Mouse (Mus musculus) CH12.LX (cell line): ENCODE results near the gene Astl. TPM values are rescaled to one million over a fixed set of nuclear protein-coding genes. Genes with fewer than 3 reads are reported as not detected.

Experiments used
- DNase-seq: peaks from one replicate; pipeline ENCODE4 v3.0.0-alpha.2; 2013; ENCODE audit errors: extremely low read depth
- H3K27ac ChIP-seq: 2 replicates; pipeline ENCODE4 v1.5.1; 2012; ENCODE audit warnings: low read depth, mild to moderate bottlenecking, control low read depth, moderate library complexity; ENCODE audit not compliant: insufficient read depth
- H3K27me3 ChIP-seq: replicated peaks from 2 replicates; pipeline ENCODE3; 2012; ENCODE audit warnings: inconsistent platforms
- H3K36me3 ChIP-seq, 2 experiments: replicated peaks in 1 of 2; 2 replicates each; pipeline versions ENCODE3 to v1.6.1; 2012; ENCODE audit warnings: inconsistent platforms in 1 of 2, low read length in 1 of 2, mild to moderate bottlenecking in 1 of 2, mixed read lengths in 1 of 2, moderate library complexity in 1 of 2; ENCODE audit not compliant: control insufficient read depth in 1 of 2, insufficient read depth in 1 of 2
- H3K4me1 ChIP-seq, 2 experiments: 2 replicates each; pipeline ENCODE4 v1.6.1; 2012; ENCODE audit warnings: inconsistent platforms in 1 of 2, moderate library complexity in 1 of 2; ENCODE audit not compliant: insufficient read depth in 2 of 2, control insufficient read depth in 1 of 2
- H3K4me2 ChIP-seq: 2 replicates; pipeline ENCODE4 v1.6.1; 2012; ENCODE audit warnings: low read depth, mild to moderate bottlenecking, control low read depth; ENCODE audit not compliant: poor library complexity, insufficient read depth, severe bottlenecking
- H3K4me3 ChIP-seq, 3 experiments: fragments of 150-350 bp in 1 of 3; sonication (generic) in 1 of 3; replicated peaks in 1 of 3; 2 replicates each; pipeline versions ENCODE3 to v1.5.1; 2011 to 2012; ENCODE audit warnings: low read depth in 2 of 3, low read length in 2 of 3, mild to moderate bottlenecking in 2 of 3, moderate library complexity in 2 of 3, control low read depth in 1 of 3, improper control_type of control experiment in 1 of 3, inconsistent platforms in 1 of 3, mixed read lengths in 1 of 3; ENCODE audit not compliant: poor library complexity in 1 of 3
- H3K79me2 ChIP-seq: replicated peaks from 2 replicates; pipeline ENCODE4 v1.6.1; 2012; ENCODE audit warnings: mild to moderate bottlenecking, moderate library complexity; ENCODE audit not compliant: control insufficient read depth, poor library complexity, insufficient read depth, severe bottlenecking; ENCODE audit errors: extremely low read depth
- H3K9ac ChIP-seq: 2 replicates; pipeline ENCODE4 v1.6.1; 2012; ENCODE audit warnings: low read depth, mild to moderate bottlenecking, control low read depth, moderate library complexity; ENCODE audit not compliant: insufficient read depth
- H3K9me3 ChIP-seq: replicated peaks from 2 replicates; pipeline ENCODE3; 2012; ENCODE audit warnings: low read length, inconsistent platforms, mixed read lengths
- BHLHE40 ChIP-seq: IDR thresholded peaks from 2 replicates; pipeline ENCODE4 v1.6.1; 2011; ENCODE audit warnings: mild to moderate bottlenecking, low read depth, low read length, improper control_type of control experiment
- E2F4 ChIP-seq: IDR thresholded peaks from 2 replicates; pipeline ENCODE4 v1.6.1; 2011; ENCODE audit warnings: low read depth, low read length, improper control_type of control experiment; ENCODE audit not compliant: insufficient replicate concordance
- ETS1 ChIP-seq: conservative IDR thresholded peaks from 2 replicates; pipeline ENCODE4 v1.6.1; 2012; ENCODE audit warnings: low read depth, mild to moderate bottlenecking, inconsistent platforms, low read length, improper control_type of control experiment, moderate library complexity
- GABPA ChIP-seq: IDR thresholded peaks from 2 replicates; pipeline ENCODE4 v1.6.1; 2012; ENCODE audit warnings: low read depth, low read length, improper control_type of control experiment, inconsistent platforms; ENCODE audit not compliant: insufficient replicate concordance
- IRF4 ChIP-seq: IDR thresholded peaks from 2 replicates; pipeline ENCODE4 v1.6.1; 2014; ENCODE audit warnings: low read depth, mild to moderate bottlenecking, inconsistent platforms, low read length, improper control_type of control experiment
- JUN ChIP-seq: IDR thresholded peaks from 2 replicates; pipeline ENCODE4 v1.6.1; 2011; ENCODE audit warnings: low read depth, mild to moderate bottlenecking, low read length, improper control_type of control experiment, moderate library complexity; ENCODE audit not compliant: insufficient read depth
- MAFK ChIP-seq: IDR thresholded peaks from 2 replicates; pipeline ENCODE4 v1.6.1; 2011; ENCODE audit warnings: low read length, improper control_type of control experiment; ENCODE audit not compliant: insufficient replicate concordance
- MAZ ChIP-seq: IDR thresholded peaks from 2 replicates; pipeline ENCODE4 v1.6.1; 2012; ENCODE audit warnings: low read depth, mild to moderate bottlenecking, inconsistent platforms, low read length, improper control_type of control experiment, moderate library complexity
- MXI1 ChIP-seq: IDR thresholded peaks from 2 replicates; pipeline ENCODE4 v1.6.1; 2011; ENCODE audit warnings: mild to moderate bottlenecking, low read depth, low read length, improper control_type of control experiment
- MYC ChIP-seq: IDR thresholded peaks from 2 replicates; pipeline ENCODE4 v1.6.1; 2011; ENCODE audit warnings: low read depth, mild to moderate bottlenecking, improper control_type of control experiment, low read length
- POLR2A ChIP-seq: IDR thresholded peaks from 2 replicates; pipeline ENCODE4 v1.6.1; 2011; ENCODE audit warnings: low read depth, mild to moderate bottlenecking, improper control_type of control experiment, low read length
- RAD21 ChIP-seq: IDR thresholded peaks from 2 replicates; pipeline ENCODE4 v1.6.1; 2011; ENCODE audit warnings: low read depth, mild to moderate bottlenecking, low read length, improper control_type of control experiment, moderate library complexity
- SMC3 ChIP-seq: IDR thresholded peaks from 2 replicates; pipeline ENCODE4 v1.6.1; 2011; ENCODE audit warnings: low read depth, low read length, improper control_type of control experiment
- TBP ChIP-seq: conservative IDR thresholded peaks from 2 replicates; pipeline ENCODE4 v1.6.1; 2011; ENCODE audit warnings: low read depth, low read length, improper control_type of control experiment
- UBTF ChIP-seq: IDR thresholded peaks from 2 replicates; pipeline ENCODE4 v1.6.1; 2012; ENCODE audit warnings: low read depth, mild to moderate bottlenecking, inconsistent platforms, low read length, improper control_type of control experiment, moderate library complexity
- USF2 ChIP-seq: conservative IDR thresholded peaks from 2 replicates; pipeline ENCODE4 v1.6.1; 2011; ENCODE audit warnings: low read depth, low read length, improper control_type of control experiment
- ZMIZ1 ChIP-seq: IDR thresholded peaks from 2 replicates; pipeline ENCODE4 v1.6.1; 2012; ENCODE audit warnings: low read depth, mild to moderate bottlenecking, inconsistent platforms, low read length, improper control_type of control experiment
- ZNF384 ChIP-seq: IDR thresholded peaks from 2 replicates; pipeline ENCODE4 v1.6.1; 2012; ENCODE audit warnings: low read depth, low read length, improper control_type of control experiment, inconsistent platforms
- dilution Hi-C: fragments of 300-500 bp; cut with MboI; formaldehyde crosslinking; loops from 2 replicates; pipeline ENCODE4 v1.14.3; 2020; ENCODE audit warnings: low sequenced_read_pairs; ENCODE audit not compliant: extremely low pct_unique_long_range_greater_than_20kb, extremely low pct_ligation_motif_present
- in situ Hi-C: fragments of 300-500 bp; cut with MboI; formaldehyde crosslinking; loops from 3 replicates; pipeline ENCODE4 v1.14.3; 2019; ENCODE audit warnings: low sequenced_read_pairs, low pct_ligation_motif_present, low pct_unique_long_range_greater_than_20kb, mixed read lengths
- polyA plus RNA-seq: library from polyadenylated mRNA; unstranded; fragments of >175 nt; gene quantifications from 2 replicates; pipeline ENCODE4 v1.2.1, GENCODE M21; 2012; ENCODE audit warnings: low read depth; ENCODE audit not compliant: insufficient read length
- total RNA-seq, 2 experiments: library from RNA; depleted of rRNA; stranded (reverse); fragments of 300-350 nt in 1 of 2; fragments of >200 nt in 1 of 2; gene quantifications; 2 replicates each; pipeline ENCODE4 v1.2.3; 2012 to 2014

Astl gene
- total and polyA plus RNA-seq, 3 experiments = 0.08 TPM; not detected in 2

- no peaks in the 10 kb centered on the region for H3K79me2 ChIP-seq
- H3K4me2 ChIP-seq = no peak overlapping the region
- dilution Hi-C loops = no loop called here
- H3K9ac ChIP-seq = no peak overlapping the region
- TF ChIP-seq GABPA (no peak), USF2 (no peak)
- H3K27me3 ChIP-seq = peaks cover 10% of the 10 kb centered on the region
- H3K4me3 ChIP-seq = no peak overlapping the region
- no peaks in the 10 kb centered on the region for H3K4me1 ChIP-seq
- H3K9me3 ChIP-seq = no peaks in the 10 kb centered on the region
- DNase-seq = no peak
- in situ Hi-C loops = no loop called here
- no peaks in the 10 kb centered on the region for H3K36me3 ChIP-seq
- H3K27ac ChIP-seq = no peak overlapping the region
Measured at GRCm38 (mm10) chr2:127390352-127390751, 51.9 kb downstream of the Astl start.

GRCm38 (mm10) chr2:127390846-127391245 lies 52.4 kb downstream of the Astl start:
- TF ChIP-seq ZNF384 = no peak
- no peak for TF ChIP-seq BHLHE40
- TF ChIP-seq GABPA = no peak
- no peak for TF ChIP-seq SMC3
- no peak for TF ChIP-seq MXI1
- no peak for TF ChIP-seq UBTF
- no peak for TF ChIP-seq ZMIZ1
- TF ChIP-seq, all 38 proteins: peak for 0
- DNase-seq = no peak
- no peak overlapping the region for H3K4me3 ChIP-seq
- no peak overlapping the region for H3K9ac ChIP-seq
- no peaks in the 10 kb centered on the region for H3K4me1 ChIP-seq
- peaks cover 8% of the 10 kb centered on the region for H3K27me3 ChIP-seq
- no peak overlapping the region for H3K27ac ChIP-seq
- no peaks in the 10 kb centered on the region for H3K79me2 ChIP-seq
- in situ Hi-C loops = no loop called here
- dilution Hi-C loops = no loop called here
- no peaks in the 10 kb centered on the region for H3K36me3 ChIP-seq
- no peak overlapping the region for H3K4me2 ChIP-seq
- no peaks in the 10 kb centered on the region for H3K9me3 ChIP-seq

GRCm38 (mm10) chr2:127391323-127391722 lies 52.9 kb downstream of the Astl start:
- Histone ChIP-seq H3K36me3 (no peaks in the 10 kb centered on the region), H3K27ac (no peak overlapping the region), H3K27me3 (peaks cover 6% of the 10 kb centered on the region), H3K4me1 (no peaks in the 10 kb centered on the region), H3K4me2 (no peak overlapping the region), H3K79me2 (no peaks in the 10 kb centered on the region), H3K9me3 (no peaks in the 10 kb centered on the region)
- in situ Hi-C loops (no loop called here), dilution Hi-C loops (no loop called here)
- no peak for DNase-seq
- TF ChIP-seq ETS1 = no peak
- TF ChIP-seq E2F4 = no peak
- no peak for TF ChIP-seq ZMIZ1
- TF ChIP-seq IRF4 = no peak
- no peak for TF ChIP-seq TBP
- TF ChIP-seq UBTF = no peak
- no peak for TF ChIP-seq POLR2A
- TF ChIP-seq MAZ = no peak
- no peak for TF ChIP-seq BHLHE40
- no peak for TF ChIP-seq MAFK
- no peak for TF ChIP-seq RAD21
- TF ChIP-seq JUN = no peak
- no peak for TF ChIP-seq MYC
- TF ChIP-seq, all 38 proteins: peak for 0
- Histone ChIP-seq H3K9ac (no peak overlapping the region), H3K4me3 (no peak overlapping the region)
